Mouse (Mus musculus) forebrain, embryonic 15.5 days (tissue): ENCODE measurements at regions not wholly inside any gene's neighbourhood (a gene's known extent, or its start where the extent isn't known, plus 50 kb on each side); places are given as distances from the start of the nearest gene placed in this dataset.

ENCODE experiments used
- ATAC-seq: fragments of 200-750 bp; cut with Nextera tagmentation; replicated peaks from 2 replicates; pipeline ENCODE4 v1.8.0; 2017; ENCODE audit warnings: mild to moderate bottlenecking, moderate TSS enrichment, moderate library complexity
- H3K27ac ChIP-seq: fragments of 300-500 bp; sonication (generic); replicated peaks from 2 replicates; pipeline ENCODE4 v1.5.1; 2015; ENCODE audit warnings: mild to moderate bottlenecking, inconsistent platforms
- H3K27me3 ChIP-seq: fragments of 300-500 bp; sonication (generic); 2 replicates; pipeline ENCODE4 v1.6.1; 2015; ENCODE audit warnings: inconsistent platforms
- H3K36me3 ChIP-seq: fragments of 300-500 bp; sonication (generic); 2 replicates; pipeline ENCODE4 v1.6.1; 2015; ENCODE audit warnings: mild to moderate bottlenecking, inconsistent platforms
- H3K4me1 ChIP-seq: fragments of 300-500 bp; sonication (generic); 2 replicates; pipeline ENCODE4 v1.6.1; 2015; ENCODE audit warnings: inconsistent platforms
- H3K4me2 ChIP-seq: fragments of 300-500 bp; sonication (generic); replicated peaks from 2 replicates; pipeline ENCODE4 v1.6.1; 2015; ENCODE audit warnings: mild to moderate bottlenecking, inconsistent platforms
- H3K4me3 ChIP-seq: fragments of 300-500 bp; sonication (generic); 2 replicates; pipeline ENCODE4 v1.5.1; 2015; ENCODE audit warnings: mild to moderate bottlenecking, inconsistent platforms
- H3K9ac ChIP-seq: fragments of 300-500 bp; sonication (generic); replicated peaks from 2 replicates; pipeline ENCODE4 v1.6.1; 2015; ENCODE audit warnings: mild to moderate bottlenecking, inconsistent platforms
- H3K9me3 ChIP-seq: fragments of 300-500 bp; sonication (generic); 2 replicates; pipeline ENCODE4 v1.6.1; 2016; ENCODE audit warnings: inconsistent platforms
- WGBS: fragments of 180-500 bp; shearing (Covaris S2); methylation state at CpG from one replicate; pipeline ENCODE4 v1.1.7; 2015; ENCODE audit warnings: mixed read lengths; 5-methylcytosine and 5-hydroxymethylcytosine counted together

- no peak for ATAC-seq
- no peaks in the 10 kb centered on the region for H3K9me3 ChIP-seq
- WGBS = 92% methylated on average over 3 of the region's 3 CpGs
These were observed 76.5 kb upstream of the Tnfaip3 start for GRCm38 (mm10) chr10:19091949-19092348.

GRCm38 (mm10) chr10:19091110-19091509, 75.7 kb upstream of the Tnfaip3 start:
- no peaks in the 10 kb centered on the region for H3K36me3 ChIP-seq
- no peak overlapping the region for H3K4me2 ChIP-seq
- H3K9ac ChIP-seq = no peak overlapping the region
- no peaks in the 10 kb centered on the region for H3K4me1 ChIP-seq
- ATAC-seq = no peak
- H3K27ac ChIP-seq = no peak overlapping the region
- no peaks in the 10 kb centered on the region for H3K27me3 ChIP-seq
- WGBS = 14% methylated on average over 3 of the region's 3 CpGs
- no peak overlapping the region for H3K4me3 ChIP-seq
- no peaks in the 10 kb centered on the region for H3K9me3 ChIP-seq

More at GRCm38 (mm10) chr10:19091949-19092348, 76.5 kb upstream of the Tnfaip3 start:
- Histone ChIP-seq H3K36me3 (no peaks in the 10 kb centered on the region), H3K27me3 (no peaks in the 10 kb centered on the region), H3K9ac (no peak overlapping the region), H3K4me1 (no peaks in the 10 kb centered on the region), H3K27ac (no peak overlapping the region), H3K4me2 (no peak overlapping the region), H3K4me3 (no peak overlapping the region)

GRCm38 (mm10) chr10:19086995-19087394, 71.5 kb upstream of the Tnfaip3 start:
- Histone ChIP-seq H3K27ac (no peak overlapping the region), H3K9ac (no peak overlapping the region), H3K36me3 (no peaks in the 10 kb centered on the region), H3K4me2 (no peak overlapping the region), H3K27me3 (no peaks in the 10 kb centered on the region), H3K4me3 (no peak overlapping the region), H3K4me1 (no peaks in the 10 kb centered on the region), H3K9me3 (no peaks in the 10 kb centered on the region)
- 97% methylated on average over 1 of the region's 1 CpGs for WGBS
- ATAC-seq = no peak

GRCm38 (mm10) chr10:19082136-19082535, 66.7 kb upstream of the Tnfaip3 start:
- Histone ChIP-seq H3K4me1 (no peaks in the 10 kb centered on the region), H3K9me3 (no peaks in the 10 kb centered on the region), H3K4me2 (no peak overlapping the region), H3K9ac (no peak overlapping the region), H3K27me3 (no peaks in the 10 kb centered on the region), H3K4me3 (no peak overlapping the region), H3K36me3 (no peaks in the 10 kb centered on the region), H3K27ac (no peak overlapping the region)
- 87% methylated on average over 4 of the region's 4 CpGs for WGBS
- no peak for ATAC-seq

GRCm38 (mm10) chr10:19078047-19078446, 62.6 kb upstream of the Tnfaip3 start:
- no peaks in the 10 kb centered on the region for H3K4me1 ChIP-seq
- WGBS = 87% methylated on average over 4 of the region's 4 CpGs
- H3K27me3 ChIP-seq = no peaks in the 10 kb centered on the region
- no peak overlapping the region for H3K27ac ChIP-seq
- no peak overlapping the region for H3K4me3 ChIP-seq
- no peaks in the 10 kb centered on the region for H3K36me3 ChIP-seq
- no peaks in the 10 kb centered on the region for H3K9me3 ChIP-seq
- ATAC-seq = no peak
- no peak overlapping the region for H3K9ac ChIP-seq
- H3K4me2 ChIP-seq = no peak overlapping the region

- Histone ChIP-seq H3K9me3 (no peaks in the 10 kb centered on the region), H3K9ac (no peak overlapping the region), H3K27me3 (no peaks in the 10 kb centered on the region), H3K27ac (no peak overlapping the region), H3K4me1 (no peaks in the 10 kb centered on the region), H3K4me3 (no peak overlapping the region), H3K36me3 (no peaks in the 10 kb centered on the region), H3K4me2 (no peak overlapping the region)
- ATAC-seq = no peak
- WGBS = 86% methylated on average over 5 of the region's 5 CpGs
These were observed 52.9 kb upstream of the Tnfaip3 start for GRCm38 (mm10) chr10:19068377-19068776.

- no peaks in the 10 kb centered on the region for H3K36me3 ChIP-seq
- H3K9me3 ChIP-seq = no peaks in the 10 kb centered on the region
- H3K4me3 ChIP-seq = no peak overlapping the region
- 84% methylated on average over 3 of the region's 3 CpGs for WGBS
- H3K27me3 ChIP-seq = no peaks in the 10 kb centered on the region
- no peaks in the 10 kb centered on the region for H3K4me1 ChIP-seq
- H3K4me2 ChIP-seq = no peak overlapping the region
- no peak overlapping the region for H3K27ac ChIP-seq
- H3K9ac ChIP-seq = no peak overlapping the region
- no peak for ATAC-seq
These were observed 52.2 kb upstream of the Tnfaip3 start for GRCm38 (mm10) chr10:19067623-19068022.

- Histone ChIP-seq H3K27me3 (no peaks in the 10 kb centered on the region), H3K27ac (no peak overlapping the region), H3K4me3 (no peak overlapping the region), H3K4me1 (no peaks in the 10 kb centered on the region), H3K9me3 (no peaks in the 10 kb centered on the region), H3K4me2 (no peak overlapping the region), H3K36me3 (no peaks in the 10 kb centered on the region), H3K9ac (no peak overlapping the region)
- WGBS = 92% methylated on average over 5 of the region's 5 CpGs
- ATAC-seq = no peak
These were observed 51.4 kb upstream of the Tnfaip3 start for GRCm38 (mm10) chr10:19066821-19067350.
